Mouse (Mus musculus): ENCODE measurements at regions not wholly inside any gene's neighbourhood (a gene's known extent, or its start where the extent isn't known, plus 50 kb on each side); places are given as distances from the start of the nearest gene placed in this dataset.

DNA sequence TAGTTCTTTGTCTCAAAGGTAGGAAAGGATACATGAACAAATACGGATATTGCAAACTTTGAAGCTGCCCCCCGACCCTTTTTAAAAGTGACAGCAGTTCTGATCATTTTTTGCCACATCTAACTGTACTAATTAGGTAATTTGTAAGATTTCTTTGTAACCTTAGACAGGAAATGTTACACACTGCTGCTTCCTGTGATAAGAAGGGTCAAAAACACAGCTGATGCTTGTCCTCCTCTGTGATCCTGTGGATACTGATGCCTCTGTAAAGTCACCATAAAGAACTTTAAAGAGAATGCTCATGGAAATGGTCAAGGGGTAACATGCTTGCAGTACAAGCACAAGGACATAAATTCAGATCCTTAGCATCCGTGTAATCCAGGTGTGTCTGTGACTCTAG is 313.9 kb downstream of the Kcnj2 start:
- no peak for ATAC-seq (ENCODE audit: extremely low read depth, insufficient number of reproducible peaks, low FRiP score, poor library complexity, severe bottlenecking)

DNA sequence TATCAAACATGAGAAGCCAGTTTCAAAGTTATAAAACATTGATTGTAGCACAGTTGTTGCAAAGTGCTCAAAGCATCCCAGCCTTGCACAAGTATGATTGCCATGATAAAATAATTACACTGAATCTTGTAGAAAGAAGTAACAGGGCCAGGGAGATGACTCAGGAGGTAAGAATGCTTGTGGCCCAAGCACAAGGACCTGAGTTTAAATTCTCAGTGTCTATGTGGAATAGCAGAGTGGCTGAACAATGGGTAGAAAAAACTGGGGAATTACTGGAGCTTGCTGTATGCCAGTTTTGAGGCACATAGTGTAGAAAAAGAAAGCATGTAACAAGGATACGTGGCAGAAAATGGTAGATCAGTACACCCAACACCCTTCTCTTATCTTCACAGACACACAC is 332.7 kb downstream of the Kcnj2 start:
- no peak for ATAC-seq (ENCODE audit: extremely low read depth, insufficient number of reproducible peaks, low FRiP score, poor library complexity, severe bottlenecking)

- ATAC-seq (ENCODE audit: extremely low read depth, insufficient number of reproducible peaks, low FRiP score, poor library complexity, severe bottlenecking) = no peak
These were observed 343.3 kb downstream of the Kcnj2 start for GRCm38 (mm10) chr11:111409266-111409665.

- no peak for ATAC-seq (ENCODE audit: extremely low read depth, insufficient number of reproducible peaks, low FRiP score, poor library complexity, severe bottlenecking)
These were observed 358.9 kb downstream of the Kcnj2 start for GRCm38 (mm10) chr11:111424871-111425270.

GRCm38 (mm10) chr11:111426715-111427114 is 360.8 kb downstream of the Kcnj2 start:
- no peak for ATAC-seq (ENCODE audit: extremely low read depth, insufficient number of reproducible peaks, low FRiP score, poor library complexity, severe bottlenecking)

DNA sequence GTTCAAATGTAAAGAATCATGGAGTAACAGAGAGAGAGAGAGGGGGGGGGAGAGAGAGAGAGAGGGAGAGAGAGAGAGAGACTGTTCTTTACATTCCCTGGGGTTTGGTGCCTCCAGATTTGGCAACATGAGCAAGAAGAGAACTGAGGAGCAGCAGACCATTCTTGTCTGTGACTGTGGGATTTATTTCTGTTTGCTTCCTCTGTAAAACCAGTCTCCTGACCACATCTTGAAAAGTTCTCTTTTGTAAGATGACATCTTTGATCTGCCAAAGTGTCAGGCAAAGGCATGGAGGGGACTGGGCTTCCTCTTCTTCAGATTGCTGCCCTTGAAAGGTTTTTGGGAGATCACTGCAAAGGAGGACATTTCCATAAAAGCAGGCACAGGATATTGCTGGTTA is 376.3 kb downstream of the Kcnj2 start:
- ATAC-seq (ENCODE audit: extremely low read depth, insufficient number of reproducible peaks, low FRiP score, poor library complexity, severe bottlenecking) = no peak

- no peak for ATAC-seq (ENCODE audit: extremely low read depth, insufficient number of reproducible peaks, low FRiP score, poor library complexity, severe bottlenecking)
These were observed 377.4 kb downstream of the Kcnj2 start for GRCm38 (mm10) chr11:111443381-111443780.

GRCm38 (mm10) chr11:111444791-111445190 is 378.8 kb downstream of the Kcnj2 start:
- ATAC-seq (ENCODE audit: extremely low read depth, insufficient number of reproducible peaks, low FRiP score, poor library complexity, severe bottlenecking) = no peak

GRCm38 (mm10) chr11:111445764-111446163 is 379.8 kb downstream of the Kcnj2 start:
- peak; percentile 88 for ATAC-seq (ENCODE audit: extremely low read depth, insufficient number of reproducible peaks, low FRiP score, poor library complexity, severe bottlenecking)

GRCm38 (mm10) chr11:111450811-111451494 is 385.0 kb downstream of the Kcnj2 start:
- ATAC-seq (ENCODE audit: extremely low read depth, insufficient number of reproducible peaks, low FRiP score, poor library complexity, severe bottlenecking) = no peak

- ATAC-seq (ENCODE audit: extremely low read depth, insufficient number of reproducible peaks, low FRiP score, poor library complexity, severe bottlenecking) = no peak
These were observed 394.1 kb downstream of the Kcnj2 start for GRCm38 (mm10) chr11:111460046-111460445.

DNA sequence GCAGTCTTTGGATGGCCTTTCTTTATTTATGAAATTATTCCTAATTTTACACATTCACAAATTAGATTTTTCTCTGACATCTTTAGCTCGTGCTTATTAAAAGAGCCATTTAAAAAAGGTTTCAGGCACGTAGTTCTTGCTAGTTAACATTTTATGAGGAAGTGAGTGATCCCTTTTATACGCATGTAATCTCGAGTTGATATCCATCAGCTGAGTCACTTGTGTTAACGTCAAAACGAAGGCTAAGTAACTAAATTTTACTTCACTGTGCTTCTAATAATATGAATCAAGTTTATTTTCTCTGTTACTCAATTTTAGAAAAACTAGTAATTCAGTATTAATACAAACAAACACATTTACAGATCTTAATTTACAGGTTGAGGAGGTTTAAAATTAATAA is 419.0 kb downstream of the Kcnj2 start:
- no peak for ATAC-seq (ENCODE audit: extremely low read depth, insufficient number of reproducible peaks, low FRiP score, poor library complexity, severe bottlenecking)

DNA sequence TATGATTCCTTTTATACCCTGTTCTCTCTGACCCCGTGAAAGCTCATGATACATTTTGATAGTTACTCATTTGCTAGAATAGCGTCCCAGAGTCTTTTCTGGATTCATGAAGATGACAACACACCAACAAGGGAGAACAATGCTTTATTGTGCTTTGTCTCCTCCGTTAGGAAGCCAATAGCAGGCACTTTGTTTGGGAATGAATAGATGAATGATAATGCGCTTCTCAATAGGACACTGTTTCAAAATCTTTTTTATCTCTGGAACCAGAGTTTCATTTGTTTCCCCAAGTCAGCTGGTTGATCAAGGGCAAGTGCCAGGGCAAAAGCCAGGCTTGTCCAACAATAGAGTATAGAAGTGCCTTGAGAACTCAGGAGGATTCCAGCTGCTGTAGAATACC is 446.5 kb downstream of the Kcnj2 start:
- ATAC-seq (ENCODE audit: extremely low read depth, insufficient number of reproducible peaks, low FRiP score, poor library complexity, severe bottlenecking) = no peak

DNA sequence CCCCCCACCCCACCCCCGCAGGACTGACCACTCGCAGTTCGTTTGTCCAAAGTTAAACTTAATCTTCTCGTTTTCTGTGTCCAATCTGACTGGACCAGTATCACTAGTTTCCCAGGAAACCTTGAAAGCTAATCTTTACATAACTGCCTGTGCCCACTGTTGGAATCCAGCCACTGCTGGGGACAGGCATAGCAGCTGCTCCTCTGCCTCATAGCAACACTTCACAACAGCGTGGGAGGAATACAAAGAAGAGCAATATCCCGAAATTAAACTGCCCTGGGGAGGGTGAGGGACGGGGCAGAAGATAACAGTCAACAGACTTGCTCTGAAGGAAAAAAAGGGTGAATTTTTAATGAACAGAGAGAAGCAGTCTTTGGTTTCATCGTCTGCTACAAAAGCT is 456.8 kb downstream of the Kcnj2 start:
- ATAC-seq (ENCODE audit: extremely low read depth, insufficient number of reproducible peaks, low FRiP score, poor library complexity, severe bottlenecking) = no peak

DNA sequence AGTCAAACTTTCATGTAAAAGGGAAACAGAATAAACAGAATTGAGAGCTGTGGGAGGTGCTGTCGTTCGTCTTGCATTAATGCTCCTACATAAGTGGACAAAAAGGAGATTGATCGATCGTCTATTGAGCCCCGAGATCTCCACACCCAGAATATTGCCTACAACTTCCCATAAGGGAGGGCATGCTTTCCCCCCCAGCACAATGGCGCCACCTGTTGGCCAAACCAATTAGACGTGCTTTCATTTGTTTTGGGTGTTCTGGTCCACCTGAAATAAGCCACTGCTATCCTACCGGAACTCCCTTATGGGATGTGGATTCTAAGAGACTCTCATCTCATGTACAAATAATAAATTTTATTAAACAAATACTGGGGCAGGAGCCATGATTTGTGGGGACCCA is 457.5 kb downstream of the Kcnj2 start:
- ATAC-seq (ENCODE audit: extremely low read depth, insufficient number of reproducible peaks, low FRiP score, poor library complexity, severe bottlenecking) = peak; percentile 81

DNA sequence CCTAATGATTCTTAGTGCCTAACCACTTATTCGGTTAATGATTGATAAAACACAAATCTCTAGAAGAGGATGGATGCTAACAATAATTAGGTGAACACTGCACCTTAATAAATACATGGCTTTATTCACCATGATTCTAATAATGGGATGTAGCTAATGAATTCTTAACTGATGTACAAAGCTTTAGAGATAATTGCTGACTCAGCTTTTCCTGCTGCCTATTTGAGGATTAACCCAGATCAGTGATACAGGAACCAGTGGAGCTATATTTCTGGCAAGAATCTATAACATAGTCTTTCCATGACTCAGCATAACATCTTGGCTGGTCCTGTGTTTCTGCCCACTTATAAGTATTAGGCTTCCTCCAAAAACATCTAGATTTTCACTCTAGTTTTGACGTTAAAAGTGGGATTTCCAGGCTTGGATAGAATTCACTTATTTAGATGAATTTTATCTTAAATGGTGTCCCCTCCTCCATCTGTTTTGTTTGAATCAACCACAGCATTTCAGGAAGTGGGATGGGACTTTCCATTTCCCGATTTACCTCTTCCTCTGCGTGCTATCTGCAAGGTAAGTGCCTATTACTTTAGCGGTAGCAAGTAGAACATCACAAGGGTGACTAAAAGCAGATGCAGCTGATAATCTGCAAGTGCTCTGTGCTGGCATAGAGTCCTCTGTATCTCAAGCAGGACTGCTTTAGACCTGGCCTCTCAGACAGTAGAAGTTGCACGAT is 460.2 kb downstream of the Kcnj2 start:
- ATAC-seq (ENCODE audit: extremely low read depth, insufficient number of reproducible peaks, low FRiP score, poor library complexity, severe bottlenecking) = no peak

DNA sequence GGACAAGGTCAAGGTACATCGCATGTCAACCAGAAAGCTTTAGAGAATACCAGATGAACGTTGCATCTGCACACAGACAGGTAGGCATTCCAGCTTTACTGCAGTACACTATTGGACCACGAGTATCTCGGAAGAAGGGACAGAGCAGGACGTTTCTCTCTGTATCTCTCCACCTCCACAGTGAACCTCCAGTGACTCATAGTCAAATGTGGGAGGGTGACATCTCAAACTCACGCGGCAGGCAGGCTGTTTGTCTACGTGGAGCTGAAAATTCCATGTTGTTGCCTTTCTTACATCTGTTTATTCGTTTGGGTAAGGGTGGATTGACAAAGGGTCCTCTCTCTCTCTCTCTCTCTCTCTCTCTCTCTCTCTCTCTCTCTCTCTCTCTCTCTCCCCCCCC is 463.6 kb downstream of the Kcnj2 start:
- no peak for ATAC-seq (ENCODE audit: extremely low read depth, insufficient number of reproducible peaks, low FRiP score, poor library complexity, severe bottlenecking)

GRCm38 (mm10) chr11:111530912-111531311 is 464.9 kb downstream of the Kcnj2 start:
- ATAC-seq (ENCODE audit: extremely low read depth, insufficient number of reproducible peaks, low FRiP score, poor library complexity, severe bottlenecking) = no peak

DNA sequence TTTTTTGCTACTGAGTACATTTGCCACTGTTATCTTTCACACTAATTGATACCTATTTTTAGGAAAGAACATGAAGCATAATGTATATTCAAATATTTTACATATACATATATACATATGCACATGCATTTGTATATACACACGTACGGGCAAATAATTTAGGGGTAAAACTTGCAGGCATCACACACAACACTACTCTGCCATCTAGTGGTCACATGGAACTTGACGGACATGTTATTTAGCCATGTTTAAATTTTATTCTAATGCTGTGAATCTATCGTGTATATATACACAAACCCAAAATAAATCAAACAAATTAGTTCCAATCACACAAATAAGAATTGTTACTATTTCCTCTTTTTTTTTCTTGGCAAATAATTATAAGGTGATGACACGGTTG is 466.5 kb downstream of the Kcnj2 start:
- ATAC-seq (ENCODE audit: extremely low read depth, insufficient number of reproducible peaks, low FRiP score, poor library complexity, severe bottlenecking) = no peak

GRCm38 (mm10) chr11:111536040-111536836 is 470.3 kb downstream of the Kcnj2 start:
- peak; percentile 57; the same call in 1 of the 2 replicates for ATAC-seq (ENCODE audit: extremely low read depth, insufficient number of reproducible peaks, low FRiP score, poor library complexity, severe bottlenecking)

All from neutrophil, adult 5-6 weeks (primary cell).